Mouse (Mus musculus): Measurements from ENCODE around the gene Ltbp2. TPM values are rescaled to one million over a fixed set of nuclear protein-coding genes. Genes with fewer than 3 reads are reported as not detected.

Ltbp2 gene
- 1 to 10 TPM; 1.3 to 3.0 TPM for total RNA-seq (2021)
- long read RNA-seq, experiment 1, result 0 reads
- long read RNA-seq, experiment 2, result 0 reads

DNA sequence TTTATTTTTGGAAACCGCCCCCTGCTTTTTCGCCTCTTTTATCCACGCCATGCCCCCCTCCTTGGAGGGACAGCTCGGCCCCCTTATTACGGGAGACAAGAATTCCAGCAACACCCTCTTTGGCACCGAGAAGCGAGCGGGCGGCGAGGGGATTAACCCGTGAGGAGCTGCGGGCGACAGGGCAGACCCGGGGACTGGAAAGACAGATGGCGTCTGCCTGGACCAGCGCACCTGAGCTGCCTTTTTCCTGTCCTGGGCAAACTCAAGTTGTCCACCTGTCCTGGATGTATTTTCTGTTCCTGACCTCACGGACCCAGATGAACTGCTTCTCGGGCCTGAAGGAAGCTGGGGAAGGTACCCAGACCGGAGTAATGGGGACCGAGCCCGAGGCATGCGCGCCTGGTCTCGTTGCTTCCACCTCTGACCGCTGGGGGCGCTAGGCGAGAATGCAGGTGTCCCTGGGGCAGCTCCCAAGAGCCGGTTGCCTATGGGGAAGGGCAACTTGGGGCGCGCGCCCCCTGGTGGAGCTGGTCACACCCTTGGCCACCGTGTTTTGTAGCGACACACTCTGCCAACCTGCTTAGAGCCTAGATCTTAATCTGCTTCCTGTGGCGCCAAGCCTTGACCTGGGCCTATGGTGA is at the start of gene Ltbp2:
Ltbp2 (minus strand) TSS at position 52 of the 641 bp plus-strand sequence.
- peak; percentile 69 to 79 for DNase-seq

DNA sequence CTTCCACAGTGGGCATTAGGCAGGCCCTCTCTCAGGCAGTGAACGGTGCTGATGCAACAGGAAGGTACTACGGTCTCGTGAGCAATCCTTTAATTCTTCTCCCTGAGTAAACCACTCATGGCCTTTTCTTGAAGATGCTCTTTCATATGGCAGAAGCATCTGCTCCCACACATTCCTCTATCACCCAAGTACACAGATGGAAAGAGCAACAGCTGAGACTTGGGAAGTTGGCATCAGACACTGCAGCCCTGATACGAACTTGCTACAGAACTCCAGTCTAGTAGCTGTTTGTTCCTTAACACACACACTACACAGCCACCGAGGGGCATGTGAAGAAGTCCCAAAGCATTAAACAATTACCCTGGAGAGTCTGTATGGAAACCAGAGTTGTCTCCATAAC is 48.0 kb upstream of the Ltbp2 start:
- no peak for DNase-seq

DNA sequence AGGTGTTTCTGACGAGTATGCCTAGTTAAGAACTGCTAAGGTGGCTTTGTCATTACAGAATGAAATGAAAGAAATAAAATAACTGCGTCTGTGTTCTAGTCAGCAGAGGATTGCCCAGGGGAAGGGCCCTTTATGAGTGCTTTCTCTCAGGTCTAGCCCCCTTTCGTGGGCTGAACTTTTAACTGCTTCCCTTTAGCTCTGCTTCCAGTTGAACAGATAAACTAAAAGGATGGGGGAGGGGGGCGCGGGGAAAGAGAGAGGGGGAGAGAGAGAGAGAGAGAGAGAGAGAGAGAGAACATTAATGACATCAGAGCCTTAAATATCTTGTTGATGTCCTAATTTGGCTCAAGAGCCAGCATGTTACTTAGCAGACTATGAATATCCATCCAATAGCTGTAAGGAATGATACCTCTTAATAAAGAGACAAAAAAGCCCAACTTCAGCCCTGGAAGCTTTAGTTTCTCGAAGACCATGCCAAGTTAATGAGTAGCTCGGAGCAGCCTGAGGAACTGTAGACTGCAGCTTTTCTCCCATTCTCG is 45.6 kb upstream of the Ltbp2 start:
- DNase-seq, result peak in 1 of 2 experiments; percentile 33

- no peak for DNase-seq
Observed at GRCm38 (mm10) chr12:84918809-84919208, 42.5 kb upstream of the Ltbp2 start.

- DNase-seq, result no peak
Observed at GRCm38 (mm10) chr12:84917799-84918198, 41.5 kb upstream of the Ltbp2 start.

GRCm38 (mm10) chr12:84914959-84915358 is 38.6 kb upstream of the Ltbp2 start:
- no peak for DNase-seq

DNA sequence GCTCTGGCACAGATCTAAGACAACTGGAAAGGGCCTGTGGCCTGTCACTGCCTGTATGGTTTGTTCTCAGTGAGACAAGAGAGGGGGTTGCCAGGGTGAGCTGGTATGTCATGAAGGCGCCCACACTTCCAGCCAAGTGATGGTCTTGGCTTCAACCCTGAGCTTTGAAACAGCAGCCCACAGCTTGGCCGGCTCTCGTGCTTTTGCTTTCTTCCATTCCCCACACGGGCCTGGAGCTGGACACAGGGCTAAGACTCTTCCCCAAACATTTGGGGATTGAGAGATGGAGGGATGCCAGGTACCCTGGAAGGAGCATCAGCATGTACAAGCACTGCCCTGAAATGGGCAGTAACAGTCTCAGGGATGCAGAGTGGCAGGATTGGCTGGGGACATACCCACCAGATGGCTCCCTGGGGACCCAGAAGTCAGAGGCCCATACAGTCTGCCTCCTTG is 36.3 kb upstream of the Ltbp2 start:
- DNase-seq, result no peak

DNA sequence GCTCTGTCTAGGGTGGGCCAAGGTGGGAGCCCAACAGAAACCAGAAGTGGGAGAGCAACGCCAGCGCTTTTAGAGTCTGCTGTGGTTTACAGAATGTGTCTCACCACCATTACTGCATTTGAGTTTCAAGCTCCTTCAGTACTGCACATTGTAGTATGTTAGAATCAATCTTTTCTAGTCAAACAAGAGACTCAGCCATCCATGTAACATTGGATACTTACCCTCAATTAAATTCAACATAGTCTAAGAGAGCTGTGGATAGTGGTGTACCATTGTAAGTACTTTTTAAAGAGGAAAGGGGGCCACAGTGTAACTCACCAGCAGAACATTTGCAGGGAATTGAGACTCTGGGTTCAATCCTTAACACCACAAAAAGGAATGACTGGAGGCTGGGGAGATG is 35.3 kb upstream of the Ltbp2 start:
- no peak for DNase-seq

- DNase-seq, result no peak
Observed at GRCm38 (mm10) chr12:84910066-84910465, 33.7 kb upstream of the Ltbp2 start.

DNA sequence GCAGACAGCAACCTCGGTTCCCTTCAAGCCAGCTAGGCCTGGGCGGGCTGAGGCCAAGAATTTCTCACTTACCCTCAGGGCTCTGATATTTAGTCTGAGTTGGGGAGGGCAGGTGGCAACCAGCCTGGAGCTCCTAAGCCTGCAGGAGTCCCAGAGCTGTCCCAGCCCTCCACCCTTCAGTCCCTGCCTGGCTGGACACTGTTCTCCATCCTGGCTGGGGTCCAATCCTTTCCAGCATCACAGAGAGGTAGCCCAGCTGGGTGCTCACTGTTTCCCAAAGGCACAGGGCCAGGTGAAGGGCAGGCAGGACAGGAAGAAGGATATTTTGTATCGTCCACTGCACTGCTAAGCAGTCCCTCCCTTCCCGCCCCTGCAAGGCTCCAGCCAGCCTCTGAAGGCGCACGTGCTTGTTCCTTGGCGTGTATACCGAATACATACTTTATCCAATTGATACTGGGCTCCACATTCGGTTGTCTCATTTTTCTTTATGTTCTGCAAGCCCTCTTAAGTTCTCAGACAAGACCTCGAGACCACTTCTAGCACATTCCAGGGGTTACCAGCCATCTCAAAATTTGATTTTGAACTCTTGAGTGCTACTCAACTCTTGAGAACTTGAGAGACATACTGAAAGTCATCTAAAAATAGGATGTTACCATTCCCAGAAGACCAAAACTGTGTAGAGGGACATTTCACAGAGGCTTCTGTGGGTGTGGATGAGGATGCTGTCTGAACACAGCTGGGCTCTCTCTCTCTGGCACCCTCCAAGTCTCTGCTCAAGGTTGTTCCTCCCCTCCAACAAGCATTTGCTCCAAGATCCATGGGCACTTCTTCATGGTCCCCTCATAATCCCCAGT is 31.5 kb upstream of the Ltbp2 start:
- DNase-seq, result peak; percentile 68 to 78

DNA sequence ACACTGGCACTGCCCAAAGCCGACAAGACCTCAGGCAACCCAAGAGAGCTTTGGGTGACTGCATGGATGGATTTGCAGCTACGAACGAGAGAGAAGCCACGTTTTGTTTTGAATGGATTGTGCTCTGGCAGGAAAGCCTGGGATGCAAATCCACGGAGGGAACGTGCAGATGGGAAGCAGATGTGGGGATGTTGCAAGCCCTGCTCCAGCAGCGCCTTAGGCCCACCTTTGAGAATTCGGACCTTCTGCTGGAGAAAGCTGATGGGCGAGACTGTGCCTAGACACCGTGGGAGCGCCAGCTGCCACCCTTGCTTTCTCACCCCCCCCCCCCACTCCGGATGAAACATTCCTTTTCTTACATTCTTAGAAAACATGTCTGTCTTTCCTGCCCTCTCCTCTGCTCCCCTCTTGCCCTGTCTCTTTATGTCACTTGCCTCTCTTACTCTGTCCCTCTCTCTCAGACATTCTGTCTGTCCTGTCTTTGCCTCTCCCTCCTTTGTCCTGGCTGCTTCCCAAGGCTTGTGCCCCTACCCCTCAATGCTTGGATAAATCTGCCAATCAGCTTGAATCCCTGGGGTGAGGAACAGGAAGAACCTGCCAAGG is 30.8 kb upstream of the Ltbp2 start:
- peak; percentile 48 to 71 for DNase-seq

- DNase-seq, result no peak
Observed at GRCm38 (mm10) chr12:84904399-84904798, 28.1 kb upstream of the Ltbp2 start.

GRCm38 (mm10) chr12:84900317-84900716 is 24.0 kb upstream of the Ltbp2 start:
- no peak for DNase-seq

GRCm38 (mm10) chr12:84897322-84897721 is 21.0 kb upstream of the Ltbp2 start:
- DNase-seq, result no peak

- DNase-seq, result peak in 1 of 2 experiments; percentile 43
Observed at GRCm38 (mm10) chr12:84896235-84896634, 19.9 kb upstream of the Ltbp2 start.

GRCm38 (mm10) chr12:84893648-84894628 is 17.6 kb upstream of the Ltbp2 start:
- peak; percentile 42 to 66 for DNase-seq

- no peak for DNase-seq
Observed at GRCm38 (mm10) chr12:84890289-84890688, 14.0 kb upstream of the Ltbp2 start.

- peak; percentile 37 to 74 for DNase-seq
Observed at GRCm38 (mm10) chr12:84885107-84885876, 9.0 kb upstream of the Ltbp2 start.

DNA sequence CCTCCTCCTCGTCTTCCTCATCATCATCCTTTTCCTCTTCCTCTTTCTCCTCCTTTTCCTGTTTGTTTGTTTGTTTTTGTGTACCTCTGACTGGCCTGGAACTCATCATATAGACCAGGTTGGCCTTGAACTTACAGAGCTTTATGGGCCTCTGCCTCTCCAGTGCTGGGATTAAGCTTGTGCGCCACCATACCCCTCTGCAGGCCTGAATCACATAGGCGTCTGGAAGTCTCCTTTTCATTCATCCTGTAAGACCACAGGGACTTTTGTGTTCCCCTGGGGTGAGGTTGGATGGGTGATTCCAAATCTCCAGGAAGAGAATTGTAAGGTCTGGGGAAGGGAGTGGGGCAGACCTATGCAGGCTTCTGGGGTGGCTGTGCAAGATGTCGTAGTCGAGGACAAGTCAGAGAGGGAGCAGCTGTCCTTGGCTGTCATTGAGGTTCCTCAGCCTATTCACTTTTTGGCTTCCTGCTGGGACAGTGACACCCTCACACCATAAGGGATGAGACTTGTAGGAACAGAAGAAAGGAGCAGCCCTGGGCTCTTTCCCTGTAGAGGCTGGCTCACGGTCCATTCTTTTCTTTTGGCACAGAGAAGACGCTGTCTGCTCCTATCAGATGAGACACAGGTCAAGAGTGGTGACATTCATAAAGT is 8.2 kb upstream of the Ltbp2 start:
- DNase-seq, result no peak

DNA sequence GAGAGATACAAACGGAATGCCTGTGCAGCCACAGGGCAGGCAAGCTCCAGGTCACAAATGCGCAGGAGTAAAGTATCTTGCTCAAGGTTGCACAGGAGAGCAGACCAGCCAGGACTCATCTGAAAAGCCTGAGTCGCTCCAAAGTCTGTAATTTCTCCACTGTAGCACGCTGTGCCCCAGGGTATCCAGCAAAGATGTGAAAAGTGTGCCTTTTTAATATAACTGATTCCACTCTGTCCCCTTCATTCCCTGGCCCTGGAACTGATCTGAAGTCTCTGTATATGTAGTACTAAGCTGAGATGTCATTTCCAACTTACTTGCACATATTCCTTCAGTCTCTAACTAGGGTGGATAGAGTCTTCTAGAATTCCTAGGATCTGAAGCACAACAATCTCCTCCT is 6.5 kb upstream of the Ltbp2 start:
- no peak for DNase-seq

Data from heart, adult 18-20 months (tissue).